Mouse (Mus musculus) CH12.LX (cell line): ENCODE measurements around the gene Galnt4. TPM values are rescaled to one million over a fixed set of nuclear protein-coding genes. Genes with fewer than 3 reads are reported as not detected.
A peak's percentile ranks its signal among the peaks of the same experiment; 100 is the strongest.

ENCODE experiments used
- DNase-seq: peaks from one replicate; pipeline ENCODE4 v3.0.0-alpha.2; 2013; ENCODE audit errors: extremely low read depth
- H3K27ac ChIP-seq: 2 replicates; pipeline ENCODE4 v1.5.1; 2012; ENCODE audit warnings: low read depth, mild to moderate bottlenecking, control low read depth, moderate library complexity; ENCODE audit not compliant: insufficient read depth
- H3K27me3 ChIP-seq: replicated peaks from 2 replicates; pipeline ENCODE3; 2012; ENCODE audit warnings: inconsistent platforms
- H3K36me3 ChIP-seq, 2 experiments: replicated peaks in 1 of 2; 2 replicates each; pipeline versions ENCODE3 to v1.6.1; 2012; ENCODE audit warnings: inconsistent platforms in 1 of 2, low read length in 1 of 2, mild to moderate bottlenecking in 1 of 2, mixed read lengths in 1 of 2, moderate library complexity in 1 of 2; ENCODE audit not compliant: control insufficient read depth in 1 of 2, insufficient read depth in 1 of 2
- H3K4me1 ChIP-seq, 2 experiments: 2 replicates each; pipeline ENCODE4 v1.6.1; 2012; ENCODE audit warnings: inconsistent platforms in 1 of 2, moderate library complexity in 1 of 2; ENCODE audit not compliant: insufficient read depth in 2 of 2, control insufficient read depth in 1 of 2
- H3K4me2 ChIP-seq: 2 replicates; pipeline ENCODE4 v1.6.1; 2012; ENCODE audit warnings: low read depth, mild to moderate bottlenecking, control low read depth; ENCODE audit not compliant: poor library complexity, insufficient read depth, severe bottlenecking
- H3K4me3 ChIP-seq, 3 experiments: fragments of 150-350 bp in 1 of 3; sonication (generic) in 1 of 3; replicated peaks in 1 of 3; 2 replicates each; pipeline versions ENCODE3 to v1.5.1; 2011 to 2012; ENCODE audit warnings: low read depth in 2 of 3, low read length in 2 of 3, mild to moderate bottlenecking in 2 of 3, moderate library complexity in 2 of 3, control low read depth in 1 of 3, improper control_type of control experiment in 1 of 3, inconsistent platforms in 1 of 3, mixed read lengths in 1 of 3; ENCODE audit not compliant: poor library complexity in 1 of 3
- H3K79me2 ChIP-seq: replicated peaks from 2 replicates; pipeline ENCODE4 v1.6.1; 2012; ENCODE audit warnings: mild to moderate bottlenecking, moderate library complexity; ENCODE audit not compliant: control insufficient read depth, poor library complexity, insufficient read depth, severe bottlenecking; ENCODE audit errors: extremely low read depth
- H3K9ac ChIP-seq: 2 replicates; pipeline ENCODE4 v1.6.1; 2012; ENCODE audit warnings: low read depth, mild to moderate bottlenecking, control low read depth, moderate library complexity; ENCODE audit not compliant: insufficient read depth
- H3K9me3 ChIP-seq: replicated peaks from 2 replicates; pipeline ENCODE3; 2012; ENCODE audit warnings: low read length, inconsistent platforms, mixed read lengths
- BHLHE40 ChIP-seq: IDR thresholded peaks from 2 replicates; pipeline ENCODE4 v1.6.1; 2011; ENCODE audit warnings: mild to moderate bottlenecking, low read depth, low read length, improper control_type of control experiment
- CTCF ChIP-seq, 2 experiments: IDR thresholded peaks in 1 of 2; conservative IDR thresholded peaks in 1 of 2; 2 replicates each; pipeline ENCODE4 v1.5.1; 2011 to 2012; ENCODE audit warnings: low read depth in 2 of 2, low read length in 2 of 2, improper control_type of control experiment in 1 of 2, inconsistent platforms in 1 of 2, mild to moderate bottlenecking in 1 of 2, moderate library complexity in 1 of 2
- E2F4 ChIP-seq: IDR thresholded peaks from 2 replicates; pipeline ENCODE4 v1.6.1; 2011; ENCODE audit warnings: low read depth, low read length, improper control_type of control experiment; ENCODE audit not compliant: insufficient replicate concordance
- EP300 ChIP-seq: IDR thresholded peaks from 2 replicates; pipeline ENCODE4 v1.6.1; 2011; ENCODE audit warnings: low read length, improper control_type of control experiment
- HCFC1 ChIP-seq: IDR thresholded peaks from 2 replicates; pipeline ENCODE4 v1.6.1; 2012; ENCODE audit warnings: low read depth, mild to moderate bottlenecking, inconsistent platforms, low read length, improper control_type of control experiment
- IRF4 ChIP-seq: IDR thresholded peaks from 2 replicates; pipeline ENCODE4 v1.6.1; 2014; ENCODE audit warnings: low read depth, mild to moderate bottlenecking, inconsistent platforms, low read length, improper control_type of control experiment
- JUN ChIP-seq: IDR thresholded peaks from 2 replicates; pipeline ENCODE4 v1.6.1; 2011; ENCODE audit warnings: low read depth, mild to moderate bottlenecking, low read length, improper control_type of control experiment, moderate library complexity; ENCODE audit not compliant: insufficient read depth
- MAFK ChIP-seq: IDR thresholded peaks from 2 replicates; pipeline ENCODE4 v1.6.1; 2011; ENCODE audit warnings: low read length, improper control_type of control experiment; ENCODE audit not compliant: insufficient replicate concordance
- MAZ ChIP-seq: IDR thresholded peaks from 2 replicates; pipeline ENCODE4 v1.6.1; 2012; ENCODE audit warnings: low read depth, mild to moderate bottlenecking, inconsistent platforms, low read length, improper control_type of control experiment, moderate library complexity
- MYC ChIP-seq: IDR thresholded peaks from 2 replicates; pipeline ENCODE4 v1.6.1; 2011; ENCODE audit warnings: low read depth, mild to moderate bottlenecking, improper control_type of control experiment, low read length
- NRF1 ChIP-seq: IDR thresholded peaks from 2 replicates; pipeline ENCODE4 v1.6.1; 2014; ENCODE audit warnings: low read depth, mild to moderate bottlenecking, inconsistent platforms, low read length, improper control_type of control experiment, moderate library complexity
- POLR2A ChIP-seq: IDR thresholded peaks from 2 replicates; pipeline ENCODE4 v1.6.1; 2011; ENCODE audit warnings: low read depth, mild to moderate bottlenecking, improper control_type of control experiment, low read length
- RAD21 ChIP-seq: IDR thresholded peaks from 2 replicates; pipeline ENCODE4 v1.6.1; 2011; ENCODE audit warnings: low read depth, mild to moderate bottlenecking, low read length, improper control_type of control experiment, moderate library complexity
- RCOR1 ChIP-seq: conservative IDR thresholded peaks from 2 replicates; pipeline ENCODE4 v1.6.1; 2012; ENCODE audit warnings: low read depth, mild to moderate bottlenecking, inconsistent platforms, low read length, improper control_type of control experiment
- SIN3A ChIP-seq: IDR thresholded peaks from 2 replicates; pipeline ENCODE4 v1.6.1; 2012; ENCODE audit warnings: low read length, improper control_type of control experiment, inconsistent platforms
- SMC3 ChIP-seq: IDR thresholded peaks from 2 replicates; pipeline ENCODE4 v1.6.1; 2011; ENCODE audit warnings: low read depth, low read length, improper control_type of control experiment
- USF1 ChIP-seq: IDR thresholded peaks from 2 replicates; pipeline ENCODE4 v1.6.1; 2014; ENCODE audit warnings: low read depth, mild to moderate bottlenecking, inconsistent platforms, low read length, improper control_type of control experiment
- USF2 ChIP-seq: conservative IDR thresholded peaks from 2 replicates; pipeline ENCODE4 v1.6.1; 2011; ENCODE audit warnings: low read depth, low read length, improper control_type of control experiment
- ZC3H11A ChIP-seq: IDR thresholded peaks from 2 replicates; pipeline ENCODE4 v1.6.1; 2012; ENCODE audit warnings: low read depth, mild to moderate bottlenecking, inconsistent platforms, low read length, improper control_type of control experiment
- ZNF384 ChIP-seq: IDR thresholded peaks from 2 replicates; pipeline ENCODE4 v1.6.1; 2012; ENCODE audit warnings: low read depth, low read length, improper control_type of control experiment, inconsistent platforms
- dilution Hi-C: fragments of 300-500 bp; cut with MboI; formaldehyde crosslinking; loops from 2 replicates; pipeline ENCODE4 v1.14.3; 2020; ENCODE audit warnings: low sequenced_read_pairs; ENCODE audit not compliant: extremely low pct_unique_long_range_greater_than_20kb, extremely low pct_ligation_motif_present
- in situ Hi-C: fragments of 300-500 bp; cut with MboI; formaldehyde crosslinking; loops from 3 replicates; pipeline ENCODE4 v1.14.3; 2019; ENCODE audit warnings: low sequenced_read_pairs, low pct_ligation_motif_present, low pct_unique_long_range_greater_than_20kb, mixed read lengths
- polyA plus RNA-seq: library from polyadenylated mRNA; unstranded; fragments of >175 nt; gene quantifications from 2 replicates; pipeline ENCODE4 v1.2.1, GENCODE M21; 2012; ENCODE audit warnings: low read depth; ENCODE audit not compliant: insufficient read length
- total RNA-seq, 2 experiments: library from RNA; depleted of rRNA; stranded (reverse); fragments of 300-350 nt in 1 of 2; fragments of >200 nt in 1 of 2; gene quantifications; 2 replicates each; pipeline ENCODE4 v1.2.3; 2012 to 2014

Gene Galnt4
- total and polyA plus RNA-seq, 3 experiments = 4.4 to 4.7 (median 4.6) TPM

DNA sequence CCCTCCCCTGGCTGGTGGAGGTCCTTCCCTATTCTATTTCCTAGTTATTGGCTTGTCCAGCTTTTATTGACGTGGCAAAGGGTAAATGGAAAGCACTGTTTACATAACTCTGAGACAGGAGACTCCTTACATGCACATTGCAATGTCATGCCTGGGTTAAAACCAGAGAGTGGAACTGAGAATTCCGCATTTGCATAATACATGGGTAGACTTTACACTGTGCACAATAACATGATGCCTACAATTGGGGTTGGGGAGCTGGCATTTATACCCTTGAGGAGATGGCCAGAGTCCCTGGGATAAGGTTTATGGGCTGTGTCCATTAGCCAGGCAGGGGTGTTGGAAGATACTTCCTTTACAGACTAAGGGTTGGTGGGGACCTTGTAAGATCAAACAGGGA lies 14.6 kb upstream of the Galnt4 start:
- H3K27ac ChIP-seq = no peak overlapping the region
- H3K27me3 ChIP-seq = no peaks in the 10 kb centered on the region
- H3K4me3 ChIP-seq = no peak overlapping the region
- H3K4me2 ChIP-seq = peak overlapping the region; percentile 60
- H3K4me1 ChIP-seq = peaks cover 6 to 14% of the 10 kb centered on the region in 2 experiments; a peak in 3 of 4 replicates
- dilution Hi-C loops (no loop called here), in situ Hi-C loops (loop anchor here (25.0 kb wide), 3 partner anchors 181 to 606 kb away; partner anchors contain the start of gene Atp2b1)
- H3K9ac ChIP-seq = no peak overlapping the region
- H3K36me3 ChIP-seq = peaks cover 0 to 6% of the 10 kb centered on the region in 2 experiments
- no peak for TF ChIP-seq JUN
- TF ChIP-seq USF1 = no peak
- TF ChIP-seq MAZ = no peak
- TF ChIP-seq ZC3H11A = no peak
- no peak for TF ChIP-seq NRF1
- TF ChIP-seq MAFK = no peak
- no peak for TF ChIP-seq RAD21
- no peak for TF ChIP-seq SIN3A
- TF ChIP-seq EP300 = peak; percentile 63
- TF ChIP-seq RCOR1 = no peak
- TF ChIP-seq POLR2A = no peak
- TF ChIP-seq MYC = no peak
- TF ChIP-seq SMC3 = no peak
- TF ChIP-seq IRF4 = peak; percentile 57
- TF ChIP-seq HCFC1 = no peak
- no peaks in the 10 kb centered on the region for H3K79me2 ChIP-seq
- no peak for DNase-seq
- peaks cover 5% of the 10 kb centered on the region for H3K9me3 ChIP-seq

DNA sequence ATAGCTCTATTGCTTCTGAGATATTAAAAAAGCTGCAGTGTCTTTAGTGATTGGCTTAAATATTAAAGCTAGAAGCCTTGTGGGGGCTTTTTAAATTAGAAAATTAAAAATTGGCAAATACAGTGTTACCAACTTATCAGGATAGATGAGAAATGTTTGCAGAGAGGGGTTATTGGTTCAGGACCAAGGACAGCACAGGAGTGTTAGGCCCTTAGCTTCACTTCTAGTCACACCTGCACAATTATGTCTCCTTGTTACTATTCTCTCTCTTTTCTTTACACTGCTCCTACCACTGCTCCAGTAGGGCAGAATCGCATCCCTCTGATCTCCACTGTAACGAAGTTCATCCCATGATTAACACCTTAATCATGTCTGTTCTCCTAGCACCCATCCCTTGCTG lies 12.8 kb upstream of the Galnt4 start:
- Histone ChIP-seq H3K36me3 (peaks cover 0 to 6% of the 10 kb centered on the region in 2 experiments), H3K27me3 (no peaks in the 10 kb centered on the region), H3K9ac (no peak overlapping the region), H3K4me1 (peaks cover 6 to 14% of the 10 kb centered on the region in 2 experiments; a peak in 3 of 4 replicates), H3K9me3 (peaks cover 5% of the 10 kb centered on the region), H3K27ac (no peak overlapping the region), H3K4me2 (no peak overlapping the region), H3K79me2 (no peaks in the 10 kb centered on the region), H3K4me3 (no peak overlapping the region)
- TF ChIP-seq CTCF (conservative IDR thresholded peaks at IDR 0.05 in 1 of 2, IDR thresholded peaks at IDR 0.05 in 1 of 2; ENCODE audit: low read depth in 2 of 2, low read length in 2 of 2) (no peak), BHLHE40 (no peak), E2F4 (no peak), USF2 (no peak), NRF1 (no peak), ZNF384 (no peak), SIN3A (no peak)
- in situ Hi-C loops (loop anchor here (25.0 kb wide), 3 partner anchors 183 to 608 kb away; partner anchors contain the start of gene Atp2b1), dilution Hi-C loops (no loop called here)
- no peak for DNase-seq
